ENCODE assay signal across 20 mouse cellular contexts in genomic region chr6:88885644-88886416, GRCm38 (mm10). TPM values are rescaled to one million over a fixed set of nuclear protein-coding genes. Genes with fewer than 3 reads are reported as not detected.
DNase-seq lines count a peak whose midpoint lies in the region; ATAC-seq and TF ChIP-seq lines count a peak whose summit lies in the region.
"Had no signal": no experiment of that assay in that cellular context is flagged by ENCODE, and none has a peak within 500 bp of the region (broad histone marks: within the 10 kb centered on the region; RNA-seq: fewer than 3 reads in every experiment).

No protein-coding gene starts in this region.

- no peak for DNase-seq in midbrain, embryonic 10.5 days (ENCODE audit: low spot score)
- DNase-seq in midbrain, postnatal 0 days (ENCODE audit: low spot score) = no peak
- peak; percentile 56 for DNase-seq in thymus, postnatal 14 days
- no peak for DNase-seq in thymus, postnatal 10 days (ENCODE audit: low spot score in 2 of 2)
- DNase-seq: adrenal gland, postnatal 25 days; cerebellum, adult 9-11 months; forebrain, postnatal 0 days; kidney, adult 11 months; kidney, postnatal 36 days; layer of hippocampus, postnatal 36 days; liver, postnatal 0 days; lung, postnatal 10 days; right cerebral cortex, postnatal 25 days; spleen, adult 18-20 months had no signal

- H3K27me3 ChIP-seq in forebrain, embryonic 13.5 days = no peaks in the 10 kb centered on the region
- H3K27me3 ChIP-seq in forebrain, embryonic 15.5 days = no peaks in the 10 kb centered on the region
- no peaks in the 10 kb centered on the region for H3K27me3 ChIP-seq in midbrain, embryonic 10.5 days (ENCODE audit: low read depth, poor library complexity, severe bottlenecking)
- no peaks in the 10 kb centered on the region for H3K27me3 ChIP-seq in midbrain, postnatal 0 days (ENCODE audit: insufficient read depth, low read length)
- H3K27me3 ChIP-seq: kidney, embryonic 15.5 days; limb, embryonic 12.5 days had no signal

- no peaks in the 10 kb centered on the region for H3K9me3 ChIP-seq in forebrain, embryonic 13.5 days (replicated peaks)
- no peaks in the 10 kb centered on the region for H3K9me3 ChIP-seq in forebrain, embryonic 15.5 days
- H3K9me3 ChIP-seq in midbrain, embryonic 10.5 days (replicated peaks) = no peaks in the 10 kb centered on the region
- H3K9me3 ChIP-seq in midbrain, postnatal 0 days (ENCODE audit: low read length) = no peaks in the 10 kb centered on the region
- H3K9me3 ChIP-seq: kidney, embryonic 15.5 days; limb, embryonic 12.5 days had no signal

- no peak for TF ChIP-seq CTCF in midbrain, postnatal 0 days (IDR thresholded peaks at IDR 0.05)

- no peak for ATAC-seq in forebrain, embryonic 13.5 days
- no peak for ATAC-seq in forebrain, embryonic 15.5 days (replicated peaks)
- no peak for ATAC-seq in midbrain, postnatal 0 days (ENCODE audit: low FRiP score)
- no peak for ATAC-seq in frontal cortex, adult (ENCODE audit: low TSS enrichment)
- ATAC-seq: liver, postnatal 0 days had no signal

- 87% methylated on average over 12 of the region's 12 CpGs for WGBS in forebrain, embryonic 13.5 days
- whole genome bisulfite sequencing in forebrain, embryonic 15.5 days = 83% methylated on average over 12 of the region's 12 CpGs
- 96% methylated on average over 12 of the region's 12 CpGs for WGBS in midbrain, embryonic 10.5 days
- WGBS in midbrain, postnatal 0 days = 85% methylated on average over 12 of the region's 12 CpGs

- peaks cover 14% of the 10 kb centered on the region for H3K4me1 ChIP-seq in forebrain, embryonic 13.5 days
- peaks cover 7% of the 10 kb centered on the region for H3K4me1 ChIP-seq in forebrain, embryonic 15.5 days
- peaks cover 13% of the 10 kb centered on the region for H3K4me1 ChIP-seq in midbrain, embryonic 10.5 days
- no peaks in the 10 kb centered on the region for H3K4me1 ChIP-seq in midbrain, postnatal 0 days (ENCODE audit: insufficient read depth, low read length)
- H3K4me1 ChIP-seq: kidney, embryonic 15.5 days; limb, embryonic 12.5 days had no signal

- peaks cover 88% of the 10 kb centered on the region for H3K36me3 ChIP-seq in forebrain, embryonic 13.5 days (ENCODE audit: poor library complexity, severe bottlenecking)
- peaks cover 35% of the 10 kb centered on the region; the same call in 1 of the 2 replicates for H3K36me3 ChIP-seq in forebrain, embryonic 15.5 days
- H3K36me3 ChIP-seq in midbrain, embryonic 10.5 days = peaks cover 100% of the 10 kb centered on the region
- peaks cover 15% of the 10 kb centered on the region; the same call in 1 of the 2 replicates for H3K36me3 ChIP-seq in midbrain, postnatal 0 days (ENCODE audit: insufficient read depth, low read length)

- H3K9ac ChIP-seq in forebrain, embryonic 13.5 days = no peak overlapping the region
- H3K9ac ChIP-seq in forebrain, embryonic 15.5 days (replicated peaks) = no peak overlapping the region
- no peak overlapping the region for H3K9ac ChIP-seq in midbrain, postnatal 0 days (replicated peaks; ENCODE audit: low read length, poor library complexity, severe bottlenecking)
- H3K9ac ChIP-seq: forebrain, postnatal 0 days; kidney, embryonic 15.5 days; limb, embryonic 12.5 days; liver, postnatal 0 days had no signal

- no peak overlapping the region for H3K4me2 ChIP-seq in forebrain, embryonic 13.5 days
- H3K4me2 ChIP-seq in forebrain, embryonic 15.5 days (replicated peaks) = no peak overlapping the region
- H3K4me2 ChIP-seq in midbrain, postnatal 0 days (ENCODE audit: low read depth, low read length, poor library complexity, severe bottlenecking) = no peak overlapping the region
- H3K4me2 ChIP-seq: kidney, embryonic 15.5 days; limb, embryonic 12.5 days; liver, embryonic 11.5 days had no signal

- peak overlapping the region; percentile 15; the same call in 1 of the 2 replicates for H3K27ac ChIP-seq in forebrain, embryonic 13.5 days
- no peak overlapping the region for H3K27ac ChIP-seq in forebrain, embryonic 15.5 days (replicated peaks)
- peak overlapping the region; percentile 52 for H3K27ac ChIP-seq in midbrain, embryonic 10.5 days (replicated peaks)
- no peak overlapping the region for H3K27ac ChIP-seq in midbrain, postnatal 0 days (ENCODE audit: low read depth, low read length)
- H3K27ac ChIP-seq: kidney, embryonic 15.5 days; limb, embryonic 12.5 days had no signal

- no peak overlapping the region for H3K4me3 ChIP-seq in forebrain, embryonic 13.5 days
- H3K4me3 ChIP-seq in forebrain, embryonic 15.5 days = no peak overlapping the region
- no peak overlapping the region for H3K4me3 ChIP-seq in midbrain, embryonic 10.5 days
- H3K4me3 ChIP-seq in midbrain, postnatal 0 days (ENCODE audit: low read depth, low read length) = no peak overlapping the region
- H3K4me3 ChIP-seq: kidney, embryonic 15.5 days; limb, embryonic 12.5 days had no signal

RNA-seq across cellular contexts. Expression of gene Podxl2, which starts 11.0 kb away (rescaled TPM):
- 355 and 357 TPM in 2 replicates for polyA plus RNA-seq in forebrain, embryonic 13.5 days (2015; fragmentation: Nextera tagmentation; extraction: Ambion mirVana)
- polyA plus RNA-seq in forebrain, embryonic 15.5 days (2015; fragmentation: Nextera tagmentation; extraction: Ambion mirVana) = 590 and 608 TPM in 2 replicates
- polyA plus RNA-seq in midbrain, embryonic 10.5 days (2016; fragmentation: Nextera tagmentation; extraction: Ambion mirVana) = 69.4 and 117 TPM in 2 replicates
- total RNA-seq in midbrain, postnatal 0 days (2014; rRNA removed) = 883 and 1,011 TPM in 2 replicates
- polyA plus RNA-seq in midbrain, postnatal 0 days (2015; fragmentation: Nextera tagmentation; extraction: Ambion mirVana) = 727 and 776 TPM in 2 replicates

RNA-seq across cellular contexts. Expression of gene Mcm2, which starts 12.8 kb away (rescaled TPM):
- 133 and 157 TPM in 2 replicates for polyA plus RNA-seq in forebrain, embryonic 13.5 days (2015; fragmentation: Nextera tagmentation; extraction: Ambion mirVana)
- polyA plus RNA-seq in forebrain, embryonic 15.5 days (2015; fragmentation: Nextera tagmentation; extraction: Ambion mirVana) = 70.0 and 75.2 TPM in 2 replicates
- 290 and 301 TPM in 2 replicates for polyA plus RNA-seq in midbrain, embryonic 10.5 days (2016; fragmentation: Nextera tagmentation; extraction: Ambion mirVana)
- total RNA-seq in midbrain, postnatal 0 days (2014; rRNA removed) = 11.4 and 16.2 TPM in 2 replicates
- 7.6 and 7.7 TPM in 2 replicates for polyA plus RNA-seq in midbrain, postnatal 0 days (2015; fragmentation: Nextera tagmentation; extraction: Ambion mirVana)

RNA-seq across cellular contexts. Expression of gene Tpra1, which starts 16.2 kb away (rescaled TPM):
- 45.4 and 53.9 TPM in 2 replicates for polyA plus RNA-seq in forebrain, embryonic 13.5 days (2015; fragmentation: Nextera tagmentation; extraction: Ambion mirVana)
- polyA plus RNA-seq in forebrain, embryonic 15.5 days (2015; fragmentation: Nextera tagmentation; extraction: Ambion mirVana) = 61.5 and 64.1 TPM in 2 replicates
- 56.0 and 57.6 TPM in 2 replicates for polyA plus RNA-seq in midbrain, embryonic 10.5 days (2016; fragmentation: Nextera tagmentation; extraction: Ambion mirVana)
- 65.7 and 69.7 TPM in 2 replicates for total RNA-seq in midbrain, postnatal 0 days (2014; rRNA removed)
- 52.7 and 67.5 TPM in 2 replicates for polyA plus RNA-seq in midbrain, postnatal 0 days (2015; fragmentation: Nextera tagmentation; extraction: Ambion mirVana)

RNA-seq across cellular contexts. Expression of gene Abtb1, which starts 44.0 kb away (rescaled TPM):
- polyA plus RNA-seq in forebrain, embryonic 13.5 days (2015; fragmentation: Nextera tagmentation; extraction: Ambion mirVana) = 32.0 and 32.3 TPM in 2 replicates
- polyA plus RNA-seq in forebrain, embryonic 15.5 days (2015; fragmentation: Nextera tagmentation; extraction: Ambion mirVana) = 37.6 and 40.0 TPM in 2 replicates
- polyA plus RNA-seq in midbrain, embryonic 10.5 days (2016; fragmentation: Nextera tagmentation; extraction: Ambion mirVana) = 22.5 and 26.3 TPM in 2 replicates
- total RNA-seq in midbrain, postnatal 0 days (2014; rRNA removed) = 60.2 and 65.7 TPM in 2 replicates
- 29.2 and 34.9 TPM in 2 replicates for polyA plus RNA-seq in midbrain, postnatal 0 days (2015; fragmentation: Nextera tagmentation; extraction: Ambion mirVana)

Comparison
In these comparisons a context has a peak if more than half of its experiments do, and no peak if none do; other contexts are left out.
1. H3K27ac ChIP-seq: peak in forebrain, embryonic 13.5 days (single experiment) and midbrain, embryonic 10.5 days (single experiment); none in forebrain, embryonic 15.5 days (single experiment) and midbrain, postnatal 0 days (single experiment).